Mouse (Mus musculus): ENCODE results near the gene Gm20509. TPM values are rescaled to one million over a fixed set of nuclear protein-coding genes. Genes with fewer than 3 reads are reported as not detected.

The Gm20509 gene
- total RNA-seq, 2 experiments from 2014 or later, result not detected

GRCm38 (mm10) chr9:73082291-73083000 is 19.8 kb upstream of the Gm20509 start:
- intact Hi-C loops (cut with DNase I), result no loop called here
- TF ChIP-seq CTCF (IDR thresholded peaks at IDR 0.05), result no peak
- no peak for DNase-seq (ENCODE audit: extremely low spot score in 1 of 2, low spot score in 2 of 2)
- no peak overlapping the region for H3K4me3 ChIP-seq
- H3K27ac ChIP-seq, result no peak overlapping the region

GRCm38 (mm10) chr9:73083956-73084355 is 18.3 kb upstream of the Gm20509 start:
- no peak for DNase-seq (ENCODE audit: extremely low spot score in 1 of 2, low spot score in 2 of 2)
- H3K27ac ChIP-seq, result no peak overlapping the region
- H3K4me3 ChIP-seq, result no peak overlapping the region
- TF ChIP-seq CTCF (IDR thresholded peaks at IDR 0.05), result no peak
- intact Hi-C loops (cut with DNase I), result no loop called here

GRCm38 (mm10) chr9:73085845-73086244 is 16.4 kb upstream of the Gm20509 start:
- Histone ChIP-seq H3K27ac (no peak overlapping the region), H3K4me3 (no peak overlapping the region)
- DNase-seq (ENCODE audit: extremely low spot score in 1 of 2, low spot score in 2 of 2), result no peak
- no peak for TF ChIP-seq CTCF (IDR thresholded peaks at IDR 0.05)
- intact Hi-C loops (cut with DNase I), result no loop called here

- Histone ChIP-seq H3K4me3 (no peak overlapping the region), H3K27ac (no peak overlapping the region)
- no peak for DNase-seq (ENCODE audit: extremely low spot score in 1 of 2, low spot score in 2 of 2)
- TF ChIP-seq CTCF (IDR thresholded peaks at IDR 0.05), result no peak
- intact Hi-C loops (cut with DNase I), result no loop called here
These were observed 15.1 kb upstream of the Gm20509 start for GRCm38 (mm10) chr9:73087121-73087520.

- no peak overlapping the region for H3K4me3 ChIP-seq
- intact Hi-C loops (cut with DNase I), result no loop called here
- no peak for TF ChIP-seq CTCF (IDR thresholded peaks at IDR 0.05)
These were observed 14.7 kb upstream of the Gm20509 start for GRCm38 (mm10) chr9:73087581-73087980.

GRCm38 (mm10) chr9:73089222-73089920 is 12.9 kb upstream of the Gm20509 start:
- intact Hi-C loops (cut with DNase I), result no loop called here
- Histone ChIP-seq H3K4me3 (no peak overlapping the region), H3K27ac (no peak overlapping the region)
- DNase-seq (ENCODE audit: extremely low spot score in 1 of 2, low spot score in 2 of 2), result peak in 1 of 2 experiments; percentile 29
- TF ChIP-seq CTCF (IDR thresholded peaks at IDR 0.05), result no peak

More at GRCm38 (mm10) chr9:73087581-73087980, 14.7 kb upstream of the Gm20509 start:
- no peak for DNase-seq (ENCODE audit: extremely low spot score in 1 of 2, low spot score in 2 of 2)
- H3K27ac ChIP-seq, result no peak overlapping the region

- DNase-seq (ENCODE audit: extremely low spot score in 1 of 2, low spot score in 2 of 2), result no peak
- Histone ChIP-seq H3K4me3 (no peak overlapping the region), H3K27ac (no peak overlapping the region)
- no peak; the same call in 1 of the 2 replicates for TF ChIP-seq CTCF (IDR thresholded peaks at IDR 0.05)
- intact Hi-C loops (cut with DNase I), result loop anchor here (5.0 to 10.0 kb wide), 3 partner anchors 123 to 325 kb away; no protein-coding TSS in a partner anchor
These were observed 12.1 kb upstream of the Gm20509 start for GRCm38 (mm10) chr9:73090121-73090520.

GRCm38 (mm10) chr9:73091747-73092146 is 10.5 kb upstream of the Gm20509 start:
- intact Hi-C loops (cut with DNase I), result loop anchor here (1.0 to 10.0 kb wide), 4 partner anchors 47 to 327 kb away; partner anchors contain the start of gene Rab27a
- H3K4me3 ChIP-seq, result no peak overlapping the region
- peak; percentile 94 for TF ChIP-seq CTCF (IDR thresholded peaks at IDR 0.05)

GRCm38 (mm10) chr9:73094580-73094979 is 7.7 kb upstream of the Gm20509 start:
- DNase-seq (ENCODE audit: extremely low spot score in 1 of 2, low spot score in 2 of 2), result no peak
- intact Hi-C loops (cut with DNase I), result loop anchor here (5.0 to 10.0 kb wide), 3 partner anchors 127 to 330 kb away; no protein-coding TSS in a partner anchor
- Histone ChIP-seq H3K4me3 (0 out of 2 replicates have a peak overlapping the region, but pooled peaks have one; percentile 7), H3K27ac (no peak overlapping the region)
- no peak for TF ChIP-seq CTCF (IDR thresholded peaks at IDR 0.05)

More at GRCm38 (mm10) chr9:73091747-73092146, 10.5 kb upstream of the Gm20509 start:
- no peak for DNase-seq (ENCODE audit: extremely low spot score in 1 of 2, low spot score in 2 of 2)
- no peak overlapping the region for H3K27ac ChIP-seq

GRCm38 (mm10) chr9:73097898-73098297 is 4.4 kb upstream of the Gm20509 start:
- Histone ChIP-seq H3K27ac (no peak overlapping the region), H3K4me3 (no peak overlapping the region)
- DNase-seq (ENCODE audit: extremely low spot score in 1 of 2, low spot score in 2 of 2), result no peak
- intact Hi-C loops (cut with DNase I), result loop anchor here (10.0 kb wide), 1 partner anchor 333 kb away; no protein-coding TSS in a partner anchor
- TF ChIP-seq CTCF (IDR thresholded peaks at IDR 0.05), result no peak

- no peak for DNase-seq (ENCODE audit: extremely low spot score in 1 of 2, low spot score in 2 of 2)
- intact Hi-C loops (cut with DNase I), result no loop called here
- Histone ChIP-seq H3K4me3 (no peak within 1 kb of the TSS), H3K27ac (no peak within 1 kb of the TSS)
- no peak for TF ChIP-seq CTCF (IDR thresholded peaks at IDR 0.05)
These were observed 734 bp upstream of the Gm20509 start, which contains the start of gene Khdc3 for GRCm38 (mm10) chr9:73101536-73101935. TSS of gene Khdc3 (plus strand) at chr9:73101836.
